Mouse (Mus musculus): ENCODE results near the gene S100a10.

DNA sequence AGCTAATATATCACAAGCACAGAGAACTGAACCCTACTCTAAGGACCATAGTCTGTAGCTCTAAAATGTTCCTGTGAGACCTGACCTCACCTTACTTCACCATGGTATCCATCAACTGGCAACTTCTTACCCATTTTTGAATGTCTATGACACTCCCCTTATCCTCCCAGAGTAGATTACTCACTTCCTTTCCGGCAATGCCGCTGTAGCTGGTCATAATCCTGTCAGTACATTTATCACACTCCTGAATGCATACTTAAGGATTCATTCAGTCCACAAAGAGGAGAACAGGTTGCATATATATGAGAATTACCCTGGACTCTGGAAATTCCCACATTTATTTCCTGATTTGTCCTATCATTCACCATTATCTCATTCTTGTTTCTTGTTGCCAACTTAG lies 37.5 kb upstream of the S100a10 start:
- TF ChIP-seq POLR2A (IDR thresholded peaks at IDR 0.05; ENCODE audit: borderline replicate concordance, extremely low read depth, insufficient read depth, insufficient read length, poor library complexity, severe bottlenecking), result no peak
- TF ChIP-seq CTCF (IDR thresholded peaks at IDR 0.05; ENCODE audit: borderline replicate concordance, extremely low read depth, insufficient read depth, insufficient read length), result no peak

Data from brain, embryonic 14.5 days (tissue).